ENCODE assay signal across 16 mouse cellular contexts in genomic region chr9:77770909-77771308, GRCm38 (mm10). TPM values are rescaled to one million over a fixed set of nuclear protein-coding genes. Genes with fewer than 3 reads are reported as not detected.
DNase-seq lines count a peak whose midpoint lies in the region; ATAC-seq and TF ChIP-seq lines count a peak whose summit lies in the region.
"Had no signal": no experiment of that assay in that cellular context is flagged by ENCODE, and none has a peak within 500 bp of the region (broad histone marks: within the 10 kb centered on the region; RNA-seq: fewer than 3 reads in every experiment).

No protein-coding gene starts in this region.

- H3K27me3 ChIP-seq in hindbrain, embryonic 13.5 days: no peaks in the 10 kb centered on the region
- no peaks in the 10 kb centered on the region for H3K27me3 ChIP-seq in midbrain, embryonic 13.5 days
- H3K27me3 ChIP-seq: heart, embryonic 12.5 days; intestine, embryonic 15.5 days; kidney, embryonic 15.5 days; stomach, embryonic 15.5 days had no signal

- DNase-seq in layer of hippocampus, adult 2 months (ENCODE audit: low spot score in 2 of 2): no peak
- DNase-seq in layer of hippocampus, postnatal 25 days (ENCODE audit: extremely low spot score in 1 of 2, low spot score in 1 of 2): no peak
- DNase-seq in gastrocnemius, adult 18-20 months (ENCODE audit: low spot score): no peak
- DNase-seq: lung, embryonic 14.5 days; spleen, adult 18-20 months had no signal

- TF ChIP-seq CTCF in layer of hippocampus, adult 2 months (conservative IDR thresholded peaks at IDR 0.05): no peak

- no peaks in the 10 kb centered on the region for H3K9me3 ChIP-seq in hindbrain, embryonic 13.5 days
- no peaks in the 10 kb centered on the region for H3K9me3 ChIP-seq in midbrain, embryonic 13.5 days
- H3K9me3 ChIP-seq: heart, embryonic 12.5 days; intestine, embryonic 15.5 days; kidney, embryonic 15.5 days; limb, embryonic 10.5 days; stomach, embryonic 15.5 days had no signal

- 0 out of 2 replicates have a peak overlapping the region, but pooled peaks have one; percentile 4 for H3K27ac ChIP-seq in layer of hippocampus, adult 2 months
- H3K27ac ChIP-seq in hindbrain, embryonic 13.5 days: peak overlapping the region; percentile 18; the same call in 1 of the 2 replicates
- peak overlapping the region; percentile 10; the same call in 1 of the 2 replicates for H3K27ac ChIP-seq in midbrain, embryonic 13.5 days
- H3K27ac ChIP-seq: intestine, embryonic 15.5 days; kidney, embryonic 15.5 days; left cerebral cortex, adult 2 months; limb, embryonic 10.5 days; stomach, embryonic 15.5 days had no signal

- peaks cover 13% of the 10 kb centered on the region for H3K36me3 ChIP-seq in hindbrain, embryonic 13.5 days
- H3K36me3 ChIP-seq in midbrain, embryonic 13.5 days: peaks cover 15% of the 10 kb centered on the region
- H3K36me3 ChIP-seq: intestine, embryonic 15.5 days; stomach, embryonic 15.5 days had no signal

- H3K4me1 ChIP-seq in hindbrain, embryonic 13.5 days (replicated peaks): peaks cover 16% of the 10 kb centered on the region
- H3K4me1 ChIP-seq in midbrain, embryonic 13.5 days (replicated peaks): peaks cover 26% of the 10 kb centered on the region
- H3K4me1 ChIP-seq: heart, embryonic 12.5 days; intestine, embryonic 15.5 days; limb, embryonic 10.5 days; stomach, embryonic 15.5 days had no signal

- ATAC-seq in hindbrain, embryonic 13.5 days (ENCODE audit: low FRiP score): peak; percentile 22
- peak; percentile 32 for ATAC-seq in midbrain, embryonic 13.5 days
- no peak for ATAC-seq in megakaryocyte progenitor cell, adult 5-6 weeks (replicated peaks; ENCODE audit: poor library complexity)
- no peak for ATAC-seq in erythroblast, adult 5-6 weeks (replicated peaks; ENCODE audit: low FRiP score, poor library complexity, severe bottlenecking)
- ATAC-seq: intestine, embryonic 15.5 days had no signal

- peak overlapping the region; percentile 34 for H3K4me2 ChIP-seq in hindbrain, embryonic 13.5 days
- H3K4me2 ChIP-seq in midbrain, embryonic 13.5 days (replicated peaks): no peak overlapping the region
- H3K4me2 ChIP-seq: heart, embryonic 12.5 days; intestine, embryonic 15.5 days; kidney, embryonic 15.5 days; liver, embryonic 11.5 days; lung, embryonic 14.5 days; stomach, embryonic 15.5 days had no signal

- H3K9ac ChIP-seq in hindbrain, embryonic 13.5 days: no peak overlapping the region
- H3K9ac ChIP-seq in midbrain, embryonic 13.5 days (replicated peaks): 0 out of 2 replicates have a peak overlapping the region, but pooled peaks have one; percentile 10
- H3K9ac ChIP-seq: heart, embryonic 12.5 days; intestine, embryonic 15.5 days; kidney, embryonic 15.5 days; lung, embryonic 14.5 days; stomach, embryonic 15.5 days had no signal

- WGBS in hindbrain, embryonic 13.5 days: 20% methylated on average over 6 of the region's 6 CpGs
- 27% methylated on average over 6 of the region's 6 CpGs for WGBS in midbrain, embryonic 13.5 days

- H3K4me3 ChIP-seq in layer of hippocampus, adult 2 months: no peak overlapping the region
- H3K4me3 ChIP-seq in hindbrain, embryonic 13.5 days: 0 out of 2 replicates have a peak overlapping the region, but pooled peaks have one; percentile 2
- H3K4me3 ChIP-seq in midbrain, embryonic 13.5 days (replicated peaks): no peak overlapping the region
- H3K4me3 ChIP-seq: heart, embryonic 12.5 days; intestine, embryonic 15.5 days; kidney, embryonic 15.5 days; left cerebral cortex, adult 2 months; limb, embryonic 10.5 days; stomach, embryonic 15.5 days had no signal

RNA-seq across cellular contexts. Expression of gene Gclc, which starts 16.6 kb away (rescaled TPM):
- 10 to 100 TPM; 45.3 to 46.2 TPM for total RNA-seq in layer of hippocampus, adult 2 months (2021)
- 10 to 100 TPM; 46.2 to 47.5 TPM for total RNA-seq in layer of hippocampus, postnatal 25 days (2021)
- polyA plus RNA-seq in hindbrain, embryonic 13.5 days (2015; fragmentation: Nextera tagmentation; extraction: Ambion mirVana): 15.9 and 16.4 TPM in 2 replicates
- polyA plus RNA-seq in midbrain, embryonic 13.5 days (2015; fragmentation: Nextera tagmentation; extraction: Ambion mirVana): 16.3 and 16.8 TPM in 2 replicates
- 43.5 and 54.8 TPM in 2 replicates for total RNA-seq in megakaryocyte progenitor cell, adult 5-6 weeks (2015)
- 38.5 and 47.2 TPM in 2 replicates for total RNA-seq in megakaryocyte progenitor cell, adult 5-6 weeks (2017)
- 10 to 100 TPM in 1 of 2 experiments, 1 to 10 TPM in 1; 9.1 to 10.6 TPM for total RNA-seq in gastrocnemius, adult 18-20 months (2021)
- total RNA-seq in erythroblast, adult 5-6 weeks (2015; ENCODE audit: low replicate concordance): 86.1 and 90.7 TPM in 2 replicates
- total RNA-seq in erythroblast, adult 5-6 weeks (2017; ENCODE audit: low replicate concordance): 92.9 and 131 TPM in 2 replicates

Comparison
In these comparisons a context has a peak if more than half of its experiments do, and no peak if none do; other contexts are left out.
1. ATAC-seq: peak in hindbrain, embryonic 13.5 days (single experiment) and midbrain, embryonic 13.5 days (single experiment); none in megakaryocyte progenitor cell, adult 5-6 weeks (single experiment) and erythroblast, adult 5-6 weeks (single experiment).
2. Peak in every context shown above with its lines, with median percentiles within 50 percentile points of each other: H3K27ac ChIP-seq.